Mouse (Mus musculus) lung, embryonic 14.5 days (tissue): Measurements from ENCODE around the gene Skiv2l. TPM values are rescaled to one million over a fixed set of nuclear protein-coding genes. Genes with fewer than 3 reads are reported as not detected.

Experiments
- ATAC-seq: fragments of 200-750 bp; cut with Nextera tagmentation; 2 replicates; pipeline ENCODE4 v1.8.0; 2017; ENCODE audit warnings: mild to moderate bottlenecking, moderate TSS enrichment, moderate library complexity; ENCODE audit not compliant: insufficient read depth
- DNase-seq: peaks from one replicate; pipeline ENCODE4 v3.0.0-alpha.2; 2015
- H3K27ac ChIP-seq: fragments of 300-500 bp; sonication (generic); 2 replicates; pipeline ENCODE4 v1.5.1; 2014; ENCODE audit warnings: low read depth, mild to moderate bottlenecking, moderate library complexity
- H3K27me3 ChIP-seq: fragments of 300-500 bp; sonication (generic); 2 replicates; pipeline ENCODE4 v1.6.1; 2014; ENCODE audit warnings: low read length, control low read depth; ENCODE audit not compliant: insufficient read depth
- H3K36me3 ChIP-seq: fragments of 300-500 bp; sonication (generic); 2 replicates; pipeline ENCODE4 v1.6.1; 2014; ENCODE audit warnings: control low read depth; ENCODE audit not compliant: insufficient read depth
- H3K4me1 ChIP-seq: fragments of 300-500 bp; sonication (generic); 2 replicates; pipeline ENCODE4 v1.6.1; 2014; ENCODE audit warnings: antibody characterized with exemption, control low read depth; ENCODE audit not compliant: insufficient read depth
- H3K4me2 ChIP-seq: fragments of 300-500 bp; sonication (generic); 2 replicates; pipeline ENCODE4 v1.6.1; 2014; ENCODE audit warnings: mild to moderate bottlenecking
- H3K4me3 ChIP-seq: fragments of 300-500 bp; sonication (generic); 2 replicates; pipeline ENCODE4 v1.5.1; 2014; ENCODE audit warnings: low read depth, low read length
- H3K9ac ChIP-seq: fragments of 300-500 bp; sonication (generic); 2 replicates; pipeline ENCODE4 v1.6.1; 2014
- H3K9me3 ChIP-seq: fragments of 300-500 bp; sonication (generic); 2 replicates; pipeline ENCODE4 v1.6.1; 2016; ENCODE audit warnings: low read depth, low read length, control low read depth
- CTCF ChIP-seq: IDR thresholded peaks from 2 replicates; pipeline ENCODE4 v1.5.1; 2016; ENCODE audit warnings: antibody characterized with exemption, low read depth
- WGBS: fragments of 180-500 bp; shearing (Covaris S2); extraction: QIAGEN DNeasy Blood & Tissue Kit; methylation state at CpG from one replicate; pipeline ENCODE4 v1.1.7; 2014; 5-methylcytosine and 5-hydroxymethylcytosine counted together
- polyA plus RNA-seq: library from polyadenylated mRNA; unstranded; fragments of >200 nt; fragmentation: Nextera tagmentation; extraction: Ambion mirVana; gene quantifications from 2 replicates; pipeline ENCODE4 v1.2.1, GENCODE M21; 2014

Gene Skiv2l
- polyA plus RNA-seq, 1 experiment from 2014 or later: 50.3 TPM

- no peaks in the 10 kb centered on the region for H3K4me1 ChIP-seq
- no peaks in the 10 kb centered on the region for H3K36me3 ChIP-seq
- H3K9ac ChIP-seq: no peak overlapping the region
- no peak overlapping the region for H3K27ac ChIP-seq
- no peak for DNase-seq
- TF ChIP-seq CTCF: no peak
- no peak for ATAC-seq
- no peak overlapping the region for H3K4me2 ChIP-seq
- 82% methylated on average over 5 of the region's 5 CpGs for WGBS
- no peaks in the 10 kb centered on the region for H3K27me3 ChIP-seq
- no peaks in the 10 kb centered on the region for H3K9me3 ChIP-seq
- H3K4me3 ChIP-seq: no peak overlapping the region
Observed at GRCm38 (mm10) chr17:34887942-34888341, 37.9 kb upstream of the Skiv2l start.

- Histone ChIP-seq H3K9me3 (no peaks in the 10 kb centered on the region), H3K27ac (no peak overlapping the region), H3K4me2 (no peak overlapping the region), H3K4me1 (no peaks in the 10 kb centered on the region), H3K9ac (no peak overlapping the region), H3K36me3 (no peaks in the 10 kb centered on the region), H3K4me3 (no peak overlapping the region), H3K27me3 (no peaks in the 10 kb centered on the region)
- WGBS: 58% methylated on average over 3 of the region's 3 CpGs
- ATAC-seq (no peak), DNase-seq (no peak)
- no peak for TF ChIP-seq CTCF
Observed at GRCm38 (mm10) chr17:34885615-34886014, 35.6 kb upstream of the Skiv2l start.

GRCm38 (mm10) chr17:34884704-34885103 lies 34.7 kb upstream of the Skiv2l start:
- WGBS: 82% methylated on average over 6 of the region's 6 CpGs
- no peak for TF ChIP-seq CTCF
- ATAC-seq: no peak
- Histone ChIP-seq H3K27me3 (no peaks in the 10 kb centered on the region), H3K9me3 (no peaks in the 10 kb centered on the region), H3K4me3 (no peak overlapping the region), H3K4me1 (no peaks in the 10 kb centered on the region), H3K9ac (no peak overlapping the region), H3K27ac (no peak overlapping the region), H3K4me2 (no peak overlapping the region), H3K36me3 (no peaks in the 10 kb centered on the region)
- no peak for DNase-seq

- H3K4me3 ChIP-seq: no peak overlapping the region
- H3K9ac ChIP-seq: no peak overlapping the region
- no peaks in the 10 kb centered on the region for H3K4me1 ChIP-seq
- ATAC-seq (no peak), DNase-seq (no peak)
- no peak overlapping the region for H3K27ac ChIP-seq
- H3K36me3 ChIP-seq: no peaks in the 10 kb centered on the region
- no peak for TF ChIP-seq CTCF
- no peaks in the 10 kb centered on the region for H3K9me3 ChIP-seq
- H3K27me3 ChIP-seq: no peaks in the 10 kb centered on the region
- no peak overlapping the region for H3K4me2 ChIP-seq
- 56% methylated on average over 3 of the region's 3 CpGs for WGBS
Observed at GRCm38 (mm10) chr17:34883332-34883731, 33.3 kb upstream of the Skiv2l start.

- Histone ChIP-seq H3K4me1 (no peaks in the 10 kb centered on the region), H3K27me3 (no peaks in the 10 kb centered on the region), H3K27ac (no peak within 1 kb of the TSS), H3K36me3 (no peaks in the 10 kb centered on the region), H3K9ac (no peak within 1 kb of the TSS), H3K4me2 (0 out of 2 replicates have a peak within 1 kb of the TSS, but pooled peaks have one; percentile 31), H3K4me3 (no peak within 1 kb of the TSS), H3K9me3 (no peaks in the 10 kb centered on the region)
- WGBS: 9% methylated on average over 15 of the region's 15 CpGs
- no peak for TF ChIP-seq CTCF
- ATAC-seq (no peak), DNase-seq (peak; percentile 20)
Observed at GRCm38 (mm10) chr17:34881683-34882310, 31.8 kb upstream of the Skiv2l start, which contains the start of gene Gm20547. Gm20547 (minus strand) TSS chr17:34882042.

- no peak for ATAC-seq
- H3K4me2 ChIP-seq: no peak overlapping the region
- no peaks in the 10 kb centered on the region for H3K27me3 ChIP-seq
- no peak overlapping the region for H3K9ac ChIP-seq
- H3K27ac ChIP-seq: no peak overlapping the region
- no peak overlapping the region for H3K4me3 ChIP-seq
- H3K4me1 ChIP-seq: no peaks in the 10 kb centered on the region
- TF ChIP-seq CTCF: no peak
- no peaks in the 10 kb centered on the region for H3K9me3 ChIP-seq
- no peaks in the 10 kb centered on the region for H3K36me3 ChIP-seq
- DNase-seq: no peak
Observed at GRCm38 (mm10) chr17:34881166-34881565, 31.2 kb upstream of the Skiv2l start.

DNA sequence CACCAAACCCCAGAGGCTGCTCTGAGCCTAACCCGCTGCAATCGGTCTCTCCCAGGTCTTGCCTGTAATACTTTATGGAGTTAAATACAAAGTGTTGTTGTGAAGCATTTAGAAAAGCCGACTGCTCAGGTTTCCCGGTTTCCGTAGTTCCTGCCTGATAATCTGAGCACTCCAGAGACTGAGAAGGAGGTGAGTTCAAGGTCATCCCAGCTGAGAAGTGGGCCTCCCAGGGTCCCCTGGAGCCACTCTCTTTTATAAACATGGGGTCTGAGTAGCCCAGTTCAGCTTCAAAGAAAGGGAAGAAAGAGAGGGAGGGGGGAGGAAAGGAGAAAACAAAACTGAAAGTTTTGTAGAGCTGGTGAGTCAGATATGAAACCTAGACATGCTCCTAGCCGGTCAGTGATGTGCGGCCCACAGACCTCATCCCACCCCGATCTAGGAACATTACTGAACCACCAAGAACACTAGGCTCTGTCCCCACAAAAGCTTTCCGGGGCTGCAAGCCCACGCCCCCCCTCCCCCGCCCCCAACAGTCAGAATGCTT lies 29.4 kb upstream of the Skiv2l start, which contains the start of gene Zbtb12:
TSS of gene Zbtb12 (plus strand) at position 148 of the 544 bp plus-strand sequence.
- H3K4me1 ChIP-seq: no peaks in the 10 kb centered on the region
- H3K4me2 ChIP-seq: no peak within 1 kb of the TSS
- H3K27me3 ChIP-seq: no peaks in the 10 kb centered on the region
- WGBS: 47% methylated on average over 11 of the region's 11 CpGs
- H3K4me3 ChIP-seq: no peak within 1 kb of the TSS
- ATAC-seq (no peak), DNase-seq (no peak)
- TF ChIP-seq CTCF: no peak
- H3K36me3 ChIP-seq: no peaks in the 10 kb centered on the region
- no peak within 1 kb of the TSS for H3K27ac ChIP-seq
- H3K9ac ChIP-seq: no peak within 1 kb of the TSS
- H3K9me3 ChIP-seq: no peaks in the 10 kb centered on the region
